Mouse (Mus musculus): ENCODE results near the gene Rbl1.

DNA sequence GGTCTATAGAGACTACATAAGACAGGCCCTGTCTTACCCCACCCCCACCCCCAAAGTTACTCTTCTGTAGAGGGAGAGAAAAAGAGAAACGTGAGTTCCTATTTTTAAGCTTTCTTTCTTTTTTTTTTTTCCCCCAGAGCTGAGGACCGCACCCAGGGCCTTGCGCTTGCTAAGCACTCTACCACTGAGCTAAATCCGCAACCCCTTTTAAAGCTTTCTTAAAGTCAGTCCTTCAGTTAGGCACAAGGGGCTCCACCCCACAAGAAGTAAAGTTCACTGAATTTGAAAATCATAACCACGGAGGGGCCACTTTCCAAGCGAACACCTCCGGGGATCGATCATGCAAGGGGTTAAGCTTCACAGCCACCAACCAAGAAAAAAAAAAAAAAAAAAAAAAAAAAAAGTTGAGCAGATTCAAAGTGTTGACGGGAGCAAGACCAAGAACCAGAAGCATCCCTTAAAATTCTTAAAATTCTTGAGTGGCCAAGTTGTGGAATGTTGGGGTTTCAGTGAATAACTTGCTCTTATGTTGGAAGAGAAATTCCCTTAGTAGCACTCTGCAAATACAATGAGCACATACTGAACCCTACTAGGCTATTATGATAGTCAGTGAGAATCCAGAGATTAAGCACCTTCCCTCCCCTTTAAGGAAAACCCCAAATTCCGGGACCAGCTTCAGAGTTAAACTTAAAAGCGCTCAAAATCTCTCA is 70.4 kb downstream of the Rbl1 start:
- TF ChIP-seq CTCF (IDR thresholded peaks at IDR 0.05; ENCODE audit: low read depth) (no peak), EP300 (IDR thresholded peaks at IDR 0.05; ENCODE audit: low read depth) (no peak)

Measured in heart, postnatal 0 days (tissue).